ENCODE assay signal across 19 mouse cellular contexts in the genomic region with DNA sequence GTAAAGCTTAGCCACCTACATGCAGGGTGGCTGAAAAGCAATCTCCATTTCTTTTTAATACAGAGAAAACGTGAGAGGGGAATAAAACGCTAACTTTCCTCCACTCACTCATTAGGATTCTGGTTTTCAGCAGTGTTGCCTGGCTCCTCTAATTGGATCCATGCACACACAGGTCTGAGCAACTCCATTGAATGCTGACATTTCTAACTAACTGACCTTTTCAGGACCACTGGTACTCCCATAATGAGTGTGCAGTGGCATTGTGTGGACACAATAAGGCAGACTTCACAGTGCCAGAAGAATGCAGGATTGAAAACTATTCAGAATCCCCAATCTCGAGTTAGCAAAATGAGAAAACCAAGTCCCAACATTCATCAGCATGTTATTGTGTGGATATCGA.
DNase-seq lines count a peak whose midpoint lies in the region; ATAC-seq lines count a peak whose summit lies in the region.
"Had no signal": no experiment of that assay in that cellular context is flagged by ENCODE, and none has a peak within 500 bp of the region (broad histone marks: within the 10 kb centered on the region; RNA-seq: fewer than 3 reads in every experiment).

No protein-coding gene starts in this region.

- ATAC-seq in forebrain, embryonic 11.5 days (replicated peaks; ENCODE audit: low FRiP score), result peak; percentile 89
- no peak for ATAC-seq in forebrain, embryonic 16.5 days
- ATAC-seq in embryonic facial prominence, embryonic 14.5 days (ENCODE audit: low read depth), result peak; percentile 26; the same call in 1 of the 2 replicates
- ATAC-seq: CD4-positive, CD25-positive, alpha-beta regulatory T cell, adult 4 months had no signal

- no peaks in the 10 kb centered on the region for H3K36me3 ChIP-seq in forebrain, embryonic 11.5 days (ENCODE audit: control insufficient read depth, insufficient read depth, low read length)
- no peaks in the 10 kb centered on the region for H3K36me3 ChIP-seq in forebrain, embryonic 16.5 days (ENCODE audit: control insufficient read depth, insufficient read depth)
- no peaks in the 10 kb centered on the region for H3K36me3 ChIP-seq in embryonic facial prominence, embryonic 14.5 days (ENCODE audit: control insufficient read depth, insufficient read depth, low read length)
- H3K36me3 ChIP-seq in limb, embryonic 10.5 days, result no peaks in the 10 kb centered on the region
- H3K36me3 ChIP-seq: heart, embryonic 10.5 days; hindbrain, embryonic 10.5 days; neural tube, embryonic 12.5 days had no signal

- no peak overlapping the region for H3K9ac ChIP-seq in forebrain, embryonic 11.5 days (ENCODE audit: low read length)
- H3K9ac ChIP-seq in forebrain, embryonic 16.5 days (replicated peaks; ENCODE audit: low read depth, low read length), result no peak overlapping the region
- H3K9ac ChIP-seq in embryonic facial prominence, embryonic 14.5 days (ENCODE audit: low read depth, low read length), result no peak overlapping the region
- H3K9ac ChIP-seq: neural tube, embryonic 12.5 days had no signal

- H3K4me3 ChIP-seq in forebrain, embryonic 11.5 days (ENCODE audit: low read depth, low read length), result no peak overlapping the region
- no peak overlapping the region for H3K4me3 ChIP-seq in forebrain, embryonic 16.5 days (replicated peaks; ENCODE audit: low read length)
- H3K4me3 ChIP-seq in embryonic facial prominence, embryonic 14.5 days (ENCODE audit: low read depth, low read length), result no peak overlapping the region
- no peak overlapping the region for H3K4me3 ChIP-seq in limb, embryonic 10.5 days
- H3K4me3 ChIP-seq: heart, embryonic 10.5 days; hindbrain, embryonic 10.5 days; neural tube, embryonic 12.5 days had no signal

- H3K27me3 ChIP-seq in forebrain, embryonic 11.5 days (ENCODE audit: control insufficient read depth, insufficient read depth, low read length), result no peaks in the 10 kb centered on the region
- H3K27me3 ChIP-seq in forebrain, embryonic 16.5 days (replicated peaks; ENCODE audit: control insufficient read depth, insufficient read depth, low read length), result no peaks in the 10 kb centered on the region
- no peaks in the 10 kb centered on the region for H3K27me3 ChIP-seq in embryonic facial prominence, embryonic 14.5 days (replicated peaks; ENCODE audit: control insufficient read depth, insufficient read depth, low read length)
- H3K27me3 ChIP-seq in limb, embryonic 10.5 days (ENCODE audit: low read depth, poor library complexity, severe bottlenecking), result no peaks in the 10 kb centered on the region
- H3K27me3 ChIP-seq: neural tube, embryonic 12.5 days had no signal

- H3K4me2 ChIP-seq in forebrain, embryonic 11.5 days (ENCODE audit: low read depth, low read length, severe bottlenecking), result no peak overlapping the region
- no peak overlapping the region for H3K4me2 ChIP-seq in forebrain, embryonic 16.5 days (ENCODE audit: low read length)
- H3K4me2 ChIP-seq in embryonic facial prominence, embryonic 14.5 days (ENCODE audit: low read depth, low read length), result no peak overlapping the region
- H3K4me2 ChIP-seq: neural tube, embryonic 12.5 days had no signal

- no peaks in the 10 kb centered on the region for H3K4me1 ChIP-seq in forebrain, embryonic 11.5 days (replicated peaks; ENCODE audit: control insufficient read depth, insufficient read depth, low read length)
- 0 out of 2 replicates have a peak, but pooled peaks cover 2% of the 10 kb centered on the region for H3K4me1 ChIP-seq in forebrain, embryonic 16.5 days (replicated peaks; ENCODE audit: control insufficient read depth, insufficient read depth, low read length)
- H3K4me1 ChIP-seq in embryonic facial prominence, embryonic 14.5 days (ENCODE audit: control insufficient read depth, insufficient read depth, low read length), result peaks cover 5% of the 10 kb centered on the region; the same call in 1 of the 2 replicates
- H3K4me1 ChIP-seq in limb, embryonic 10.5 days, result peaks cover 33% of the 10 kb centered on the region
- H3K4me1 ChIP-seq: heart, embryonic 10.5 days had no signal

- no peaks in the 10 kb centered on the region for H3K9me3 ChIP-seq in forebrain, embryonic 11.5 days (ENCODE audit: control insufficient read depth, low read length)
- H3K9me3 ChIP-seq in forebrain, embryonic 16.5 days (ENCODE audit: control insufficient read depth, low read length), result no peaks in the 10 kb centered on the region
- no peaks in the 10 kb centered on the region for H3K9me3 ChIP-seq in embryonic facial prominence, embryonic 14.5 days (ENCODE audit: control insufficient read depth, low read length)
- no peaks in the 10 kb centered on the region for H3K9me3 ChIP-seq in limb, embryonic 10.5 days (replicated peaks)
- H3K9me3 ChIP-seq: heart, embryonic 10.5 days; hindbrain, embryonic 10.5 days; neural tube, embryonic 12.5 days had no signal

- WGBS in forebrain, embryonic 11.5 days, result 12% methylated on average over 4 of the region's 4 CpGs
- 2% methylated on average over 4 of the region's 4 CpGs for WGBS in forebrain, embryonic 16.5 days
- WGBS in embryonic facial prominence, embryonic 14.5 days, result 32% methylated on average over 4 of the region's 4 CpGs
- 41% methylated on average over 4 of the region's 4 CpGs for WGBS in limb, embryonic 10.5 days

- no peak for DNase-seq in forebrain, embryonic 11.5 days (ENCODE audit: low spot score)
- DNase-seq in embryo, embryonic 10.5 days (ENCODE audit: low spot score), result peak; percentile 53
- no peak for DNase-seq in embryonic facial prominence, embryonic 14.5 days (ENCODE audit: low spot score)
- DNase-seq in limb, embryonic 10.5 days (ENCODE audit: low spot score), result no peak
- no peak for DNase-seq in T-cell, adult 2 months (ENCODE audit: low spot score)
- DNase-seq in natural killer cell, adult 2 months (ENCODE audit: low spot score in 2 of 2), result no peak
- DNase-seq: adrenal gland, postnatal 25 days; cerebellum, adult 18-20 months; gastrocnemius, postnatal 36 days; kidney, adult 18-20 months; kidney, postnatal 10 days; lung, adult 18-20 months; lung, postnatal 14 days; thymus, postnatal 14 days had no signal

- no peak overlapping the region for H3K27ac ChIP-seq in forebrain, embryonic 11.5 days (ENCODE audit: low read depth, low read length)
- H3K27ac ChIP-seq in forebrain, embryonic 16.5 days (ENCODE audit: low read length), result no peak overlapping the region
- H3K27ac ChIP-seq in embryonic facial prominence, embryonic 14.5 days (replicated peaks; ENCODE audit: low read depth, low read length), result no peak overlapping the region; the same call in 1 of the 2 replicates
- H3K27ac ChIP-seq in limb, embryonic 10.5 days, result 0 out of 2 replicates have a peak overlapping the region, but pooled peaks have one; percentile 48
- H3K27ac ChIP-seq: heart, embryonic 10.5 days; hindbrain, embryonic 10.5 days; neural tube, embryonic 12.5 days had no signal
